Mouse (Mus musculus) heart, embryonic 14.5 days (tissue): ENCODE data around the gene Gse1. TPM values are rescaled to one million over a fixed set of nuclear protein-coding genes. Genes with fewer than 3 reads are reported as not detected.
A peak's percentile ranks its signal among the peaks of the same experiment; 100 is the strongest.

ENCODE experiments used
- ATAC-seq: fragments of 200-750 bp; cut with Nextera tagmentation; 2 replicates; pipeline ENCODE4 v1.8.0; 2017; ENCODE audit warnings: low read depth, moderate TSS enrichment; ENCODE audit not compliant: insufficient number of reproducible peaks, insufficient read depth, low FRiP score
- H3K27ac ChIP-seq, 2 experiments: fragments of 200-500 bp in 1 of 2; fragments of 300-500 bp in 1 of 2; sonication (generic) in 1 of 2; replicated peaks in 1 of 2; 2 replicates each; pipeline ENCODE4 v1.5.1; 2012 to 2014; ENCODE audit warnings: low read depth in 2 of 2, low read length in 2 of 2, control low read depth in 1 of 2, mild to moderate bottlenecking in 1 of 2, mixed read lengths in 1 of 2; ENCODE audit not compliant: control insufficient read depth in 1 of 2, insufficient read depth in 1 of 2
- H3K27me3 ChIP-seq: fragments of 300-500 bp; sonication (generic); 2 replicates; pipeline ENCODE4 v1.6.1; 2014; ENCODE audit warnings: mild to moderate bottlenecking, low read length, control low read depth; ENCODE audit not compliant: control insufficient read depth, insufficient read depth
- H3K36me3 ChIP-seq: fragments of 300-500 bp; sonication (generic); 2 replicates; pipeline ENCODE4 v1.6.1; 2014; ENCODE audit warnings: mild to moderate bottlenecking, control low read depth, low read length, mixed read lengths; ENCODE audit not compliant: control insufficient read depth, insufficient read depth
- H3K4me1 ChIP-seq, 2 experiments: fragments of 200-500 bp in 1 of 2; fragments of 300-500 bp in 1 of 2; sonication (generic) in 1 of 2; 2 replicates each; pipeline ENCODE4 v1.6.1; 2012 to 2014; ENCODE audit warnings: low read length in 2 of 2, control low read depth in 1 of 2, mixed read lengths in 1 of 2; ENCODE audit not compliant: control insufficient read depth in 2 of 2, insufficient read depth in 2 of 2
- H3K4me2 ChIP-seq: fragments of 300-500 bp; sonication (generic); 2 replicates; pipeline ENCODE4 v1.6.1; 2014; ENCODE audit warnings: mild to moderate bottlenecking, low read length
- H3K4me3 ChIP-seq, 2 experiments: fragments of 200-500 bp in 1 of 2; fragments of 300-500 bp in 1 of 2; sonication (generic) in 1 of 2; 2 replicates each; pipeline ENCODE4 v1.5.1; 2012 to 2014; ENCODE audit warnings: low read length in 2 of 2, mild to moderate bottlenecking in 2 of 2, control low read depth in 1 of 2, low read depth in 1 of 2, moderate library complexity in 1 of 2; ENCODE audit not compliant: control insufficient read depth in 1 of 2, insufficient read depth in 1 of 2
- H3K9ac ChIP-seq: fragments of 300-500 bp; sonication (generic); 2 replicates; pipeline ENCODE4 v1.6.1; 2014; ENCODE audit warnings: mild to moderate bottlenecking, low read length
- H3K9me3 ChIP-seq: fragments of 300-500 bp; sonication (generic); 2 replicates; pipeline ENCODE4 v1.6.1; 2016; ENCODE audit warnings: low read length, control low read depth; ENCODE audit not compliant: control insufficient read depth
- WGBS: fragments of 180-500 bp; shearing (Covaris S2); extraction: QIAGEN DNeasy Blood & Tissue Kit; methylation state at CpG from one replicate; pipeline ENCODE4 v1.1.7; 2014; 5-methylcytosine and 5-hydroxymethylcytosine counted together
- polyA plus RNA-seq: library from polyadenylated mRNA; unstranded; fragments of >200 nt; fragmentation: Nextera tagmentation; extraction: Ambion mirVana; gene quantifications from 2 replicates; pipeline ENCODE4 v1.2.1, GENCODE M21; 2014

Gse1 gene
- polyA plus RNA-seq, 1 experiment from 2014 or later: 12.2 TPM

GRCm38 (mm10) chr8:120493508-120494464 lies 265.5 kb downstream of the Gse1 start:
- H3K36me3 ChIP-seq: no peaks in the 10 kb centered on the region
- H3K9ac ChIP-seq: peak overlapping the region; percentile 4; the same call in 1 of the 2 replicates
- 55% methylated on average over 16 of the region's 16 CpGs for WGBS
- H3K27me3 ChIP-seq: no peaks in the 10 kb centered on the region
- peaks cover 76 to 82% of the 10 kb centered on the region in 2 experiments for H3K4me1 ChIP-seq
- H3K27ac ChIP-seq: peak overlapping the region; percentile 2 to 8; a peak in 1 of 4 replicates
- no peaks in the 10 kb centered on the region for H3K9me3 ChIP-seq
- H3K4me3 ChIP-seq: no peak overlapping the region
- no peak for ATAC-seq
- no peak overlapping the region for H3K4me2 ChIP-seq

DNA sequence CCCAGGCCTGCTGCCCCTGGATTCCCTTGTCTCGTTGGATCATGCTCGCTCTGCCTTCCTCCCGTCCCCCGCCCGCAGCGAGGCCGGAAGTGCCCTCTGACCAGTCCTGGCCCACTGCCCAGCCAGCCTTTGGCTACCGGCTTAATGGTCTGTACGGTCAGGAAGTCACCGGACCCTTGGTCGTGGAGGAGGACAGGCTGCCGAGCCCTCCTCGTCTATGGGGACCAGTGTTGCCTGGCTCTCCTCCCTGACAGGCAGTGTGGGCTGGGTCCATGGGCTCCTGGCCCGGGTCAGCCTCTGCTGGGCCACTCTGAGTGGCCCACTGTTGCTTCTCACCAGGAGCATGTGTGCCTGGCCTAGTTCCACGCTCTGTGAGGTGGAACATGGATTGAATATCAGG lies 266.6 kb downstream of the Gse1 start:
- Histone ChIP-seq H3K4me1 (peaks cover 78 to 88% of the 10 kb centered on the region in 2 experiments), H3K9me3 (no peaks in the 10 kb centered on the region), H3K27ac (peak overlapping the region; percentile 29 to 61), H3K36me3 (no peaks in the 10 kb centered on the region), H3K9ac (peak overlapping the region; percentile 61; the same call in 1 of the 2 replicates), H3K4me2 (peak overlapping the region; percentile 40), H3K27me3 (no peaks in the 10 kb centered on the region), H3K4me3 (no peak overlapping the region)
- 0 out of 2 replicates have a peak, but pooled peaks have one; percentile 6 for ATAC-seq
- 13% methylated on average over 14 of the region's 15 CpGs for WGBS

DNA sequence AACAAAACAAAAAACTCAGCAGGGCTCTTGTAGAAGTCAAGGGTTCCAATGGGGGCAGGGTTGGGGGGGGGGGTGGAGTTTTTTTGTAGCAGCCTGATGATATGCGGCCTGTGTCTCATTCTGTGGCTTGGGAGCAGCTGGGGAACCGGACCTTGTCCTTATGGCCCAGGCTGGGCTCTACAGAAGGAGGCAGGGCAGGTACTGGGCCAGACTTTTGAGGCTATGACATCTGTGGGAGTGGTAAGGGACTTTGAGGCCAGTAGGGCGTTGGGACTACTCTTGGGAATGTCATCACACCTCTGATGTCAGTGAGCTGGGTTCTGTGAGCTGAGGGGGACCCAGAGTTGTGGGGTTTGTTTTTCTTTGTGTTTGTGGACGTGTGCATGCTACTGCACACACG lies 267.2 kb downstream of the Gse1 start:
- no peak overlapping the region; the same call in 1 of the 2 replicates for H3K9ac ChIP-seq
- ATAC-seq: no peak
- peaks cover 76 to 88% of the 10 kb centered on the region in 2 experiments for H3K4me1 ChIP-seq
- WGBS: 71% methylated on average over 5 of the region's 5 CpGs
- H3K4me3 ChIP-seq: no peak overlapping the region
- H3K36me3 ChIP-seq: no peaks in the 10 kb centered on the region
- peak overlapping the region in 1 of 2 experiments; percentile 61; a peak in 2 of 4 replicates for H3K27ac ChIP-seq
- no peaks in the 10 kb centered on the region for H3K27me3 ChIP-seq
- H3K9me3 ChIP-seq: no peaks in the 10 kb centered on the region
- peak overlapping the region; percentile 40; the same call in 1 of the 2 replicates for H3K4me2 ChIP-seq

DNA sequence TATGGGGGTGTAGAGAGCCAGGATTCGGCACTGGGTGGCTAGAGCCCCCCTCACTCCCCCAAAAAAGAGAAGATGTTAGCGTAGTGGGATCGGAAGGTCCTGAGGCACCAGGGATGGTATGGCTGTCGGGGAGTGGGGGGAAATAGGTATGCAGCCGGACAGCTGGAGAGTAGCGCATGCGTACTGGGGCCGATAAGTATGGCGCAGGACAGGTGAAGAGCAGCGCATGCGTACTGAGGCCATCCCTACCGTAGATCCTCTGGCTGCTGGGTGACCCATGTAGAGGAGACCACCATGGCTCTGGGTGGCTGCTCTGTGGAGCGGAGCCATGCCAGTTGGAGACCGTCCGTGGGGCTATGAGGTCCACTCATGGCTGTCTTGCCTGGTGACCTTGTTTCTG lies 268.2 kb downstream of the Gse1 start:
- no peaks in the 10 kb centered on the region for H3K27me3 ChIP-seq
- H3K36me3 ChIP-seq: no peaks in the 10 kb centered on the region
- 97% methylated on average over 15 of the region's 15 CpGs for WGBS
- H3K4me2 ChIP-seq: no peak overlapping the region
- no peak overlapping the region for H3K27ac ChIP-seq
- ATAC-seq: no peak
- no peak overlapping the region for H3K4me3 ChIP-seq
- peaks cover 70 to 88% of the 10 kb centered on the region in 2 experiments for H3K4me1 ChIP-seq
- no peak overlapping the region for H3K9ac ChIP-seq
- H3K9me3 ChIP-seq: no peaks in the 10 kb centered on the region

- no peaks in the 10 kb centered on the region for H3K27me3 ChIP-seq
- H3K4me3 ChIP-seq: no peak overlapping the region
- ATAC-seq: no peak
- WGBS: 37% methylated on average over 11 of the region's 11 CpGs
- peak overlapping the region; percentile 96 to 98 for H3K27ac ChIP-seq
- peak overlapping the region; percentile 75 for H3K4me2 ChIP-seq
- H3K4me1 ChIP-seq: peaks cover 62 to 82% of the 10 kb centered on the region in 2 experiments
- H3K9me3 ChIP-seq: no peaks in the 10 kb centered on the region
- peak overlapping the region; percentile 71 for H3K9ac ChIP-seq
- H3K36me3 ChIP-seq: no peaks in the 10 kb centered on the region
Observed at GRCm38 (mm10) chr8:120497503-120497946, 269.3 kb downstream of the Gse1 start.

- Histone ChIP-seq H3K27me3 (no peaks in the 10 kb centered on the region), H3K9me3 (no peaks in the 10 kb centered on the region), H3K27ac (peak overlapping the region; percentile 96 to 98), H3K4me3 (peak overlapping the region; percentile 30 to 45), H3K36me3 (no peaks in the 10 kb centered on the region), H3K4me2 (peak overlapping the region; percentile 75), H3K9ac (peak overlapping the region; percentile 71), H3K4me1 (peaks cover 56 to 82% of the 10 kb centered on the region in 2 experiments)
- peak; percentile 76 for ATAC-seq
- 0% methylated on average over 4 of the region's 4 CpGs for WGBS
Observed at GRCm38 (mm10) chr8:120498349-120498831, 270.1 kb downstream of the Gse1 start.

DNA sequence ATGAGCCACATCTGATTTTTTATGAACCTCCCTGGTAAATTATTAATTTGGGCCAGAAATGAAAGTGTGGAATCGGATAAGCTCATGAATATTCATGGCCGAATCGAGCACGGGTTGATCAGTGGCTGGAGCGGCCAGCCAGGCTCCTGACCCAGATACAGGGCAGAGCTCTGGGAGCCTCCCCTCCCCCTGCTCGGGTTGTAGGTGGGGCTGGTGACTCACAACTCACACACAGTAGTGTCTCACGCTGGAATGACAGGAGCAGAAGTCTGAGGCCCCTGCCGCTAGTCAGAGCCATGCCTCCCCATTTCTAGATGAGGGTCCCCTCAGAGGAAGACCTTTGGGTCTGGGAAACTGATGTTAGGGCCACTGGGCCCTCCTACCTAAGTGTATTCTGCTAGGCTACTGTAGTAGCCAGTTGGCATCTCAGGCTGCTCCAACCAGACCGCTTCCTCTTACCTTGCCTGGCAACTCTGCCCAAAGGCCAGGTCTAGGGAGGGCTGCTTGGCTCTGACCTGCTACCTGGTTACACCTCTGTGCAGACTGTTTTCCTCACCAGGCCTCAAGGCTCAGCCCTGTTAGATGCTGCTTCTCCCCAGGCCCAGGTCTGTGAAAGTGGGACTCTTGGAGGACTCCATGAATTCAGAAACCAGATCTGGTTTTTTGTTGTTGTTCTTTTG lies 270.8 kb downstream of the Gse1 start:
- peak; percentile 66 for ATAC-seq
- WGBS: 11% methylated on average over 9 of the region's 9 CpGs
- Histone ChIP-seq H3K36me3 (no peaks in the 10 kb centered on the region), H3K9ac (peak overlapping the region; percentile 71), H3K27ac (peak overlapping the region; percentile 96 to 98), H3K4me1 (peaks cover 52 to 80% of the 10 kb centered on the region in 2 experiments), H3K4me3 (peak overlapping the region; percentile 30 to 45), H3K27me3 (no peaks in the 10 kb centered on the region), H3K9me3 (no peaks in the 10 kb centered on the region), H3K4me2 (peak overlapping the region; percentile 75)
